Mouse (Mus musculus): ENCODE measurements around the gene 1110065P20Rik.

1110065P20Rik gene

DNA sequence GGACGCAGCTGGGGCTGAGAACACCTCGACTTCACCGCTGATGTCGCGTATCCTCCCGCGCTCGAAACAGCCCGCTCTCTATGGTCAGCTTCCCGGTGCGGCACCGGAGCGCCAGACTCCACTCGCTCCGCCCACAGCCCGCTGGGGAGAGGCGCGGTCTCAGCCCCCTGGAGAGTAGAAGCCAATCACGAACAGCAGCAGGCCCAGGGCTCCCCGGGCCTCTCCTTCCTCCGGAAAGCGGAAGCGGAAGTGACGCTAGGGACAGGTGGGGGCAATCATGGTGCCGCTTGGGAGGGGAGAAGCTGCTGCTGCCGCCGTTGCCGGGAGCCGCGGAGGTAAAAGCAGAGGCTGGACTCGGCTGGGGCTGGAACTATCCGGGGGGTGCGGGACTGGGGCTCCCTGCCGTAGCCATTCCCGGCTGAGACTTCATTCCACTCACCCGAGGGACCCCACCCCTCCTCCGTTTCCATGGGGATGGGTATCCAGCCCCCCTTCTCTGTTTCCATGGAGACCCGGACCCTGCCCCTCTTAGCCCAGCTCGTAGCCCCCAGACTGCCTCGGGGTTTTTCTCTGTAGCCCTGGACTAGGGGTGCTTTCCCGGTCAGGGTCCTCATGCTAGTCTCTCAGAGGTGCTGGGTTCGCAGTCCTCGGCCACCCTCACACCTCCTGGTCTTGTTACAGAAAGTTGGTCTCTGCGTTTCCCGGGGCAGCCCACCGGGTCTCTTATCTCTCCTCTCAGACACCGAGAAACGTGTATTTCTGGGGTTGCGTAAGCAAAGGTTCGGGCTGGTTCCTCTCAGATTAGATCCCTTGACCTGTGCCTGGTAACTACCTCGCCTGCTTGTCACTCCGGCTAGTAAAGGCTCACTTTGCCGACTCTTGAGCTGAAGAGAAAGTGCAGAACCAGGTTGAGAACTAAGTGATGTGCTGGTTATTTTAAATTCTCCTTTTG, 48.4 kb downstream of the 1110065P20Rik start:
- in situ Hi-C loops (cut with MboI; ENCODE audit: low pct_unique_long_range_greater_than_20kb in 1 of 2, low sequenced_read_pairs in 2 of 2, unreplicated experiment in 1 of 2) = loop anchor here in 1 of 2 experiments (5.0 kb wide), 1 partner anchor 55 kb away; no protein-coding TSS in a partner anchor

DNA sequence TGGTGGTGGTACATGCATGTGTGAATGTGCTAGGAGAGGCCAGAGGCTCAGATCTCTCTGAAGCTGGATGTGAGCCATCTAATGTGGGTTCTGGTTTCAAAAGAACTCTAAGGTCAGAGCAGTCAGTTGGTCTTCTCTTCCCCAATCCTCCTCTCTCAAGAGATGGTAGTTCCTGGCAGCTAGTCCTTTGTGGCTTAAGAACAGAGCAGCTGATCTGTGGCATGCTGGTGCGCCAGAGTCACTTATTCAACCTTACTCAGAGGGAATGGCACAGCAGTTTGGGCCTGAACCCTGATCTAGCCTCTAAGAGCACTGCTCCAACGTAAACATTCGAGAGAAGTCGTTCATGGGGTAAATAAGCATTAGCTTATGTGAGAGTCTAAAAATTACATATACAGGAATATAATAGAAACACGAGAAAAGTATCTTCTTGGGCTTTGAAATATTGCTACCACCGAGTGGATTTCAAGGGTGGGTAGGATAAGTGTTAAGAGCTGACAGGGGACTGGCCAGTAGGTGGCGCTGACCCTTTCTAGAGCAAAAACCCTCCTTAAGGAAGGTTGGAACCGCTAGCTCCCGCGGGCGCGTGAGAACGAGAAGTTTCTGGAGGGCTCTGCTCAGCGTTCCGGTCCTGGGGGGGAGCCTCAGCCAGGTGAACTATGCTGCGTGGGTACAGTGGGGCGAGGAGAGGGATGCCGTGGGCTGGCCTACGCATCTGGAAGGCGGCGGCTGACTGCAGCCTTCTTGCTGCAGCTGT, 49.3 kb downstream of the 1110065P20Rik start, which contains the start of gene Mtf1:
Gene Mtf1 (plus strand): TSS at position 553 of the 757 bp plus-strand sequence.
- in situ Hi-C loops (cut with MboI; ENCODE audit: low pct_unique_long_range_greater_than_20kb in 1 of 2, low sequenced_read_pairs in 2 of 2, unreplicated experiment in 1 of 2) = loop anchor here in 1 of 2 experiments (5.0 kb wide), 1 partner anchor 56 kb away; no protein-coding TSS in a partner anchor
